Mouse (Mus musculus): ENCODE results near the gene Prps1. TPM values are rescaled to one million over a fixed set of nuclear protein-coding genes. Genes with fewer than 3 reads are reported as not detected.

Gene Prps1
- total and polyA plus RNA-seq, 2 experiments from 2014 or later: 42.1 to 83.7 TPM

- Histone ChIP-seq H3K4me1 (ENCODE audit: insufficient read depth, low read length) (no peaks in the 10 kb centered on the region; the same call in 1 of the 2 replicates), H3K4me3 (ENCODE audit: low read length) (no peak overlapping the region), H3K36me3 (ENCODE audit: insufficient read depth, low read length) (no peaks in the 10 kb centered on the region), H3K9me3 (ENCODE audit: low read length) (no peaks in the 10 kb centered on the region), H3K27me3 (ENCODE audit: insufficient read depth, low read length) (no peaks in the 10 kb centered on the region; the same call in 1 of the 2 replicates), H3K4me2 (ENCODE audit: low read depth, low read length) (no peak overlapping the region), H3K27ac (no peak overlapping the region), H3K9ac (replicated peaks; ENCODE audit: low read length) (no peak overlapping the region)
- 56% methylated on average over 6 of the region's 6 CpGs for WGBS
- no peak for TF ChIP-seq CTCF (IDR thresholded peaks at IDR 0.05; ENCODE audit: low read depth)
- DNase-seq (ENCODE audit: low spot score): no peak
- no peak for ATAC-seq
These were observed 53.4 kb downstream of the Prps1 start for GRCm38 (mm10) chrX:140509817-140510216.

- no peak overlapping the region for H3K9ac ChIP-seq (replicated peaks; ENCODE audit: low read length)
- DNase-seq (ENCODE audit: low spot score) (peak; percentile 43), ATAC-seq (peak; percentile 88)
- H3K27me3 ChIP-seq (ENCODE audit: insufficient read depth, low read length): no peaks in the 10 kb centered on the region; the same call in 1 of the 2 replicates
- TF ChIP-seq CTCF (IDR thresholded peaks at IDR 0.05; ENCODE audit: low read depth): no peak
- 43% methylated on average over 24 of the region's 24 CpGs for WGBS
- no peaks in the 10 kb centered on the region for H3K36me3 ChIP-seq (ENCODE audit: insufficient read depth, low read length)
- H3K4me1 ChIP-seq (ENCODE audit: insufficient read depth, low read length): no peaks in the 10 kb centered on the region; the same call in 1 of the 2 replicates
- H3K27ac ChIP-seq: no peak overlapping the region
- H3K9me3 ChIP-seq (ENCODE audit: low read length): no peaks in the 10 kb centered on the region
- H3K4me2 ChIP-seq (ENCODE audit: low read depth, low read length): peak overlapping the region; percentile 45
- H3K4me3 ChIP-seq (ENCODE audit: low read length): no peak overlapping the region
These were observed 54.5 kb downstream of the Prps1 start for GRCm38 (mm10) chrX:140510696-140511429.

- ATAC-seq: no peak
- no peaks in the 10 kb centered on the region for H3K36me3 ChIP-seq (ENCODE audit: insufficient read depth, low read length)
- no peak for TF ChIP-seq CTCF (IDR thresholded peaks at IDR 0.05; ENCODE audit: low read depth)
- no peak overlapping the region for H3K4me2 ChIP-seq (ENCODE audit: low read depth, low read length)
- no peaks in the 10 kb centered on the region; the same call in 1 of the 2 replicates for H3K27me3 ChIP-seq (ENCODE audit: insufficient read depth, low read length)
- no peak overlapping the region for H3K27ac ChIP-seq
- no peak overlapping the region for H3K4me3 ChIP-seq (ENCODE audit: low read length)
- H3K9ac ChIP-seq (replicated peaks; ENCODE audit: low read length): no peak overlapping the region
- no peaks in the 10 kb centered on the region; the same call in 1 of the 2 replicates for H3K4me1 ChIP-seq (ENCODE audit: insufficient read depth, low read length)
- no peaks in the 10 kb centered on the region for H3K9me3 ChIP-seq (ENCODE audit: low read length)
- WGBS: 37% methylated on average over 7 of the region's 7 CpGs
- DNase-seq (ENCODE audit: low spot score): no peak
These were observed 55.6 kb downstream of the Prps1 start for GRCm38 (mm10) chrX:140511687-140512651.

- H3K4me2 ChIP-seq (ENCODE audit: low read depth, low read length): no peak overlapping the region
- no peak for ATAC-seq
- no peaks in the 10 kb centered on the region; the same call in 1 of the 2 replicates for H3K27me3 ChIP-seq (ENCODE audit: insufficient read depth, low read length)
- no peak overlapping the region for H3K9ac ChIP-seq (replicated peaks; ENCODE audit: low read length)
- H3K4me3 ChIP-seq (ENCODE audit: low read length): no peak overlapping the region
- H3K9me3 ChIP-seq (ENCODE audit: low read length): no peaks in the 10 kb centered on the region
- no peaks in the 10 kb centered on the region for H3K36me3 ChIP-seq (ENCODE audit: insufficient read depth, low read length)
- WGBS: 84% methylated on average over 2 of the region's 2 CpGs
- H3K4me1 ChIP-seq (ENCODE audit: insufficient read depth, low read length): no peaks in the 10 kb centered on the region; the same call in 1 of the 2 replicates
- no peak for DNase-seq (ENCODE audit: low spot score)
- H3K27ac ChIP-seq: no peak overlapping the region
- TF ChIP-seq CTCF (IDR thresholded peaks at IDR 0.05; ENCODE audit: low read depth): no peak
These were observed 57.0 kb downstream of the Prps1 start for GRCm38 (mm10) chrX:140513379-140513778.

GRCm38 (mm10) chrX:140518351-140518750, 61.9 kb downstream of the Prps1 start:
- ATAC-seq (no peak), DNase-seq (ENCODE audit: low spot score) (no peak)
- Histone ChIP-seq H3K4me1 (ENCODE audit: insufficient read depth, low read length) (no peaks in the 10 kb centered on the region), H3K4me2 (ENCODE audit: low read depth, low read length) (no peak overlapping the region), H3K27ac (no peak overlapping the region), H3K9me3 (ENCODE audit: low read length) (no peaks in the 10 kb centered on the region), H3K36me3 (ENCODE audit: insufficient read depth, low read length) (no peaks in the 10 kb centered on the region), H3K4me3 (ENCODE audit: low read length) (no peak overlapping the region), H3K27me3 (ENCODE audit: insufficient read depth, low read length) (no peaks in the 10 kb centered on the region; the same call in 1 of the 2 replicates), H3K9ac (replicated peaks; ENCODE audit: low read length) (no peak overlapping the region)
- WGBS: 85% methylated on average over 8 of the region's 8 CpGs
- TF ChIP-seq CTCF (IDR thresholded peaks at IDR 0.05; ENCODE audit: low read depth): no peak
